Mouse (Mus musculus) liver, embryonic 11.5 days (tissue): Measurements from ENCODE around the gene Slc47a1. TPM values are rescaled to one million over a fixed set of nuclear protein-coding genes. Genes with fewer than 3 reads are reported as not detected.

Experiments used
- ATAC-seq: fragments of 200-750 bp; cut with Nextera tagmentation; replicated peaks from 2 replicates; pipeline ENCODE4 v1.8.0; 2017; ENCODE audit warnings: moderate number of reproducible peaks, mild to moderate bottlenecking, moderate TSS enrichment, moderate library complexity; ENCODE audit not compliant: low FRiP score
- DNase-seq: peaks from one replicate; pipeline ENCODE4 v3.0.0-alpha.2; 2017; ENCODE audit warnings: low spot score
- H3K27ac ChIP-seq: fragments of 300-500 bp; sonication (generic); 2 replicates; pipeline ENCODE4 v1.5.1; 2014; ENCODE audit warnings: mild to moderate bottlenecking, low read depth, low read length, control low read depth
- H3K27me3 ChIP-seq: fragments of 300-500 bp; sonication (generic); replicated peaks from 2 replicates; pipeline ENCODE4 v1.6.1; 2014; ENCODE audit warnings: low read length, mixed read lengths; ENCODE audit not compliant: control insufficient read depth, insufficient read depth
- H3K36me3 ChIP-seq: fragments of 300-500 bp; sonication (generic); 2 replicates; pipeline ENCODE4 v1.6.1; 2014; ENCODE audit warnings: mild to moderate bottlenecking, low read length, moderate library complexity, mixed read lengths; ENCODE audit not compliant: control insufficient read depth, insufficient read depth
- H3K4me1 ChIP-seq: fragments of 300-500 bp; sonication (generic); replicated peaks from 2 replicates; pipeline ENCODE4 v1.6.1; 2014; ENCODE audit warnings: low read length, mixed read lengths; ENCODE audit not compliant: control insufficient read depth, insufficient read depth
- H3K4me2 ChIP-seq: fragments of 300-500 bp; sonication (generic); 2 replicates; pipeline ENCODE4 v1.6.1; 2014; ENCODE audit warnings: mild to moderate bottlenecking, control low read depth, moderate library complexity
- H3K4me3 ChIP-seq: fragments of 300-500 bp; sonication (generic); 2 replicates; pipeline ENCODE4 v1.5.1; 2014; ENCODE audit warnings: low read depth, low read length, control low read depth
- H3K9ac ChIP-seq: fragments of 300-500 bp; sonication (generic); 2 replicates; pipeline ENCODE4 v1.6.1; 2014; ENCODE audit warnings: low read depth, low read length, control low read depth
- H3K9me3 ChIP-seq: fragments of 300-500 bp; sonication (generic); 2 replicates; pipeline ENCODE4 v1.6.1; 2016; ENCODE audit warnings: low read length, inconsistent platforms, mixed read lengths; ENCODE audit not compliant: control insufficient read depth
- whole genome bisulfite sequencing: fragments of 180-500 bp; shearing (Covaris S2); extraction: QIAGEN DNeasy Blood & Tissue Kit; methylation state at CpG from one replicate; pipeline ENCODE4 v1.1.7; 2014; 5-methylcytosine and 5-hydroxymethylcytosine counted together
- polyA plus RNA-seq: library from polyadenylated mRNA; unstranded; fragments of >200 nt; fragmentation: Nextera tagmentation; extraction: Ambion mirVana; gene quantifications from 2 replicates; pipeline ENCODE4 v1.2.1, GENCODE M21; 2014

Slc47a1 gene
- polyA plus RNA-seq, 1 experiment from 2014 or later: 1.4 TPM

- no peaks in the 10 kb centered on the region for H3K36me3 ChIP-seq
- 47% methylated on average over 3 of the region's 3 CpGs for WGBS
- no peak overlapping the region for H3K9ac ChIP-seq
- H3K4me1 ChIP-seq: peaks cover 7% of the 10 kb centered on the region; the same call in 1 of the 2 replicates
- no peaks in the 10 kb centered on the region for H3K9me3 ChIP-seq
- H3K27ac ChIP-seq: no peak overlapping the region
- DNase-seq: no peak
- H3K27me3 ChIP-seq: no peaks in the 10 kb centered on the region
- no peak for ATAC-seq
- H3K4me2 ChIP-seq: no peak overlapping the region
- H3K4me3 ChIP-seq: no peak overlapping the region
Measured at GRCm38 (mm10) chr11:61300205-61300604, 77.9 kb downstream of the Slc47a1 start.

- 62% methylated on average over 2 of the region's 2 CpGs for WGBS
- Histone ChIP-seq H3K4me1 (peaks cover 7% of the 10 kb centered on the region; the same call in 1 of the 2 replicates), H3K4me2 (no peak overlapping the region), H3K9ac (no peak overlapping the region), H3K27me3 (no peaks in the 10 kb centered on the region), H3K36me3 (no peaks in the 10 kb centered on the region), H3K4me3 (no peak overlapping the region), H3K27ac (no peak overlapping the region), H3K9me3 (no peaks in the 10 kb centered on the region)
- ATAC-seq: no peak
- DNase-seq: no peak
Measured at GRCm38 (mm10) chr11:61297901-61298300, 80.2 kb downstream of the Slc47a1 start.

- Histone ChIP-seq H3K9ac (no peak overlapping the region), H3K27me3 (no peaks in the 10 kb centered on the region), H3K27ac (no peak overlapping the region), H3K36me3 (no peaks in the 10 kb centered on the region), H3K9me3 (no peaks in the 10 kb centered on the region), H3K4me1 (peaks cover 7% of the 10 kb centered on the region; the same call in 1 of the 2 replicates), H3K4me3 (no peak overlapping the region), H3K4me2 (no peak overlapping the region)
- WGBS: 75% methylated on average over 2 of the region's 2 CpGs
- DNase-seq (no peak), ATAC-seq (no peak)
Measured at GRCm38 (mm10) chr11:61297326-61297725, 80.8 kb downstream of the Slc47a1 start.

GRCm38 (mm10) chr11:61296556-61296955, 81.6 kb downstream of the Slc47a1 start:
- no peak for DNase-seq
- peaks cover 7% of the 10 kb centered on the region; the same call in 1 of the 2 replicates for H3K4me1 ChIP-seq
- no peaks in the 10 kb centered on the region for H3K27me3 ChIP-seq
- no peaks in the 10 kb centered on the region for H3K9me3 ChIP-seq
- H3K9ac ChIP-seq: no peak overlapping the region
- WGBS: 81% methylated on average over 1 of the region's 1 CpGs
- H3K27ac ChIP-seq: no peak overlapping the region
- ATAC-seq: no peak
- no peak overlapping the region for H3K4me3 ChIP-seq
- no peak overlapping the region for H3K4me2 ChIP-seq
- no peaks in the 10 kb centered on the region for H3K36me3 ChIP-seq

GRCm38 (mm10) chr11:61295556-61295955, 82.6 kb downstream of the Slc47a1 start:
- Histone ChIP-seq H3K4me1 (peaks cover 5% of the 10 kb centered on the region; the same call in 1 of the 2 replicates), H3K4me2 (no peak overlapping the region)

GRCm38 (mm10) chr11:61294431-61294830, 83.7 kb downstream of the Slc47a1 start:
- Histone ChIP-seq H3K4me3 (no peak overlapping the region), H3K27me3 (no peaks in the 10 kb centered on the region), H3K4me2 (no peak overlapping the region), H3K4me1 (no peaks in the 10 kb centered on the region), H3K9me3 (no peaks in the 10 kb centered on the region), H3K27ac (no peak overlapping the region), H3K9ac (no peak overlapping the region), H3K36me3 (no peaks in the 10 kb centered on the region)
- 65% methylated on average over 3 of the region's 3 CpGs for WGBS
- no peak for DNase-seq
- no peak for ATAC-seq

More at GRCm38 (mm10) chr11:61295556-61295955, 82.6 kb downstream of the Slc47a1 start:
- Histone ChIP-seq H3K27me3 (no peaks in the 10 kb centered on the region), H3K4me3 (no peak overlapping the region), H3K36me3 (no peaks in the 10 kb centered on the region), H3K9ac (no peak overlapping the region), H3K27ac (no peak overlapping the region), H3K9me3 (no peaks in the 10 kb centered on the region)
- ATAC-seq (no peak), DNase-seq (no peak)
- 80% methylated on average over 2 of the region's 2 CpGs for WGBS

Other genes starting within 250 kb of the Slc47a1 start
- 60.1 and 69.7 TPM in 2 replicates for gene Usp22, start 203.3 kb downstream of the Slc47a1 start, polyA plus RNA-seq
- not detected in 2 replicates for gene Aldh3a1, start 170.8 kb downstream of the Slc47a1 start, polyA plus RNA-seq
- gene Aldh3a2, start 110.9 kb downstream of the Slc47a1 start, polyA plus RNA-seq: 23.8 and 28.3 TPM in 2 replicates
- gene Slc47a2, start 35.5 kb downstream of the Slc47a1 start, polyA plus RNA-seq: 0.07 TPM in 1 of 2 replicates, not detected in the other
- gene Rnf112, start 75.8 kb upstream of the Slc47a1 start, polyA plus RNA-seq: 0.27 and 0.34 TPM in 2 replicates
- 36.5 and 39.1 TPM in 2 replicates for gene Mfap4, start 107.1 kb upstream of the Slc47a1 start, polyA plus RNA-seq
- gene Mapk7, start 116.1 kb upstream of the Slc47a1 start, polyA plus RNA-seq: 25.1 and 27.6 TPM in 2 replicates
- 10.2 and 11.1 TPM in 2 replicates for gene B9d1, start 126.8 kb upstream of the Slc47a1 start, polyA plus RNA-seq
- gene Epn2, start 201.3 kb upstream of the Slc47a1 start, polyA plus RNA-seq: 9.2 and 9.3 TPM in 2 replicates